Mouse (Mus musculus) olfactory bulb, adult 2 months (tissue): ENCODE results near the gene P4ha3.

ENCODE experiments used
- CTCF ChIP-seq: fragments of 200-500 bp; IDR thresholded peaks from 2 replicates; pipeline ENCODE4 v1.5.1; 2012; ENCODE audit warnings: low read depth, mild to moderate bottlenecking, low read length, moderate library complexity; ENCODE audit not compliant: insufficient read depth
- POLR2A ChIP-seq: fragments of 200-500 bp; IDR thresholded peaks from 2 replicates; pipeline ENCODE4 v1.6.1; 2012; ENCODE audit warnings: mild to moderate bottlenecking, low read depth, low read length, moderate library complexity; ENCODE audit not compliant: insufficient read depth

DNA sequence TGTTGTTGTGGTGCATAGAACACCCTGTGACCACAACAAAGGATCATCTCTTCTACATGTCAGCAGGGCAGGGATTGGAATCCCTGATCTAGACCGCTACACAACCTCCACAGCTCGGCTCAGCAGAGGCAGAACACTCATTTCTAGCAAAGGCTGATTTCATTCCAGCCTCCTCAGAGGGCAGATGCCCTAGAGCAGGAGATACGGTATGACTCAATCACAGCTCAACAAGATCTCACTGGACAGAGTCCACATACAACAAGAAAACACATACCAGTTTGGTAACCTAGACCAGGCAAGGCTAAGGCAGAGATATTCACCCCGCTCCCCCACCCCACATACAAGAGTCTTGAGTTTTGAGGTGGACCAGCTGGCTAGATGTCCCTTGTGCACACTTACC lies 43.3 kb downstream of the P4ha3 start:
- no peak for TF ChIP-seq CTCF
- no peak for TF ChIP-seq POLR2A
